Mouse (Mus musculus) spleen, adult 2 months (tissue): ENCODE measurements around the gene Ift80.

Source experiments
- CTCF ChIP-seq: fragments of 200-500 bp; IDR thresholded peaks from 2 replicates; pipeline ENCODE4 v1.5.1; 2011; ENCODE audit warnings: mild to moderate bottlenecking, inconsistent platforms; ENCODE audit not compliant: insufficient read depth, insufficient read length, insufficient replicate concordance; ENCODE audit errors: extremely low read depth
- POLR2A ChIP-seq: fragments of 200-500 bp; IDR thresholded peaks from 2 replicates; pipeline ENCODE4 v1.6.1; 2011; ENCODE audit warnings: low read depth, low read length, inconsistent platforms

DNA sequence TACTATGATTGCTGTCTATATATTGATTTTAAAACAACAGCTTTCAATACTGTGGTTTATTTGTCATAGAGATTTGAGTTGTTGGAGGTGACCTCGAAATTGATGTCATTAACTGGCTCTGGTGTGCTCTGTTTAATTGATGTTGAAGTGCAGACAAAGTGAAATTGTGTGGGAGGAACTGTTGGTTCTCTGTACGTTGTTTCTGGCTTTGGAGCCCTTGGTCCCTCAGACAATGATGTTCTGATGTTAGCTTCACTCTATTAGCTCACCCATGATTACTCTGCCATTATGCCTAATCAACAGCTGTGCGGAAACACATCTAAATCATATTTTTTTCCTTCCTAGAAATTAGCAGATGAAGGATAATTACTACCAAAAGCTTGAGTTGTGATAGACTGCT lies 156.0 kb downstream of the Ift80 start:
- TF ChIP-seq POLR2A: no peak
- no peak for TF ChIP-seq CTCF
